Comparison of ENCODE assay signal across 8 mouse cellular contexts in genomic region chr12:89811815-89812549, GRCm38 (mm10).
DNase-seq lines count a peak whose midpoint lies in the region; ATAC-seq and TF ChIP-seq lines count a peak whose summit lies in the region.

No protein-coding gene starts in this region.

- ATAC-seq in CD4-positive, CD25-positive, alpha-beta regulatory T cell, adult 4 months = no peak
- peak; percentile 95 for ATAC-seq in forebrain, embryonic 13.5 days
- peak; percentile 95 for ATAC-seq in heart, postnatal 0 days (ENCODE audit: insufficient read depth, low read depth)
- ATAC-seq in liver, embryonic 11.5 days (replicated peaks; ENCODE audit: low FRiP score) = peak; percentile 90
- ATAC-seq in monocyte, adult 5-6 weeks (replicated peaks; ENCODE audit: insufficient number of reproducible peaks, low FRiP score, low TSS enrichment, poor library complexity, severe bottlenecking) = peak; percentile 47; the same call in 1 of the 2 replicates

- H3K4me1 ChIP-seq in forebrain, embryonic 13.5 days = peaks cover 24% of the 10 kb centered on the region
- H3K4me1 ChIP-seq in heart, postnatal 0 days (ENCODE audit: control insufficient read depth, insufficient read depth) = peaks cover 17% of the 10 kb centered on the region; the same call in 1 of the 2 replicates
- no peaks in the 10 kb centered on the region for H3K4me1 ChIP-seq in liver, embryonic 11.5 days (replicated peaks; ENCODE audit: control insufficient read depth, insufficient read depth, low read length)

- under 1% methylated on average over 34 of the region's 36 CpGs for WGBS in forebrain, embryonic 13.5 days
- WGBS in heart, postnatal 0 days = under 1% methylated on average over 35 of the region's 36 CpGs
- WGBS in liver, embryonic 11.5 days = 1% methylated on average over 35 of the region's 36 CpGs

- no peak for TF ChIP-seq EP300 in heart, postnatal 0 days (IDR thresholded peaks at IDR 0.05; ENCODE audit: low read depth)

- peak overlapping the region; percentile 64 for H3K9ac ChIP-seq in forebrain, embryonic 13.5 days
- H3K9ac ChIP-seq in heart, postnatal 0 days (replicated peaks; ENCODE audit: low read depth, low read length) = no peak overlapping the region
- H3K9ac ChIP-seq in liver, embryonic 11.5 days (ENCODE audit: low read depth, low read length) = no peak overlapping the region

- no peaks in the 10 kb centered on the region for H3K36me3 ChIP-seq in forebrain, embryonic 13.5 days (ENCODE audit: poor library complexity, severe bottlenecking)
- H3K36me3 ChIP-seq in heart, postnatal 0 days (replicated peaks; ENCODE audit: control insufficient read depth, insufficient read depth, low read length) = no peaks in the 10 kb centered on the region
- H3K36me3 ChIP-seq in liver, embryonic 11.5 days (ENCODE audit: control insufficient read depth, insufficient read depth, low read length) = no peaks in the 10 kb centered on the region

- no peaks in the 10 kb centered on the region for H3K9me3 ChIP-seq in forebrain, embryonic 13.5 days (replicated peaks)
- H3K9me3 ChIP-seq in heart, postnatal 0 days (replicated peaks; ENCODE audit: control insufficient read depth, low read length) = no peaks in the 10 kb centered on the region
- H3K9me3 ChIP-seq in liver, embryonic 11.5 days (ENCODE audit: control insufficient read depth, low read length) = no peaks in the 10 kb centered on the region

- peak overlapping the region; percentile 85 for H3K4me2 ChIP-seq in forebrain, embryonic 13.5 days
- H3K4me2 ChIP-seq in heart, postnatal 0 days (ENCODE audit: low read depth, low read length) = peak overlapping the region; percentile 79
- peak overlapping the region; percentile 64 for H3K4me2 ChIP-seq in liver, embryonic 11.5 days

- H3K27ac ChIP-seq in forebrain, embryonic 13.5 days = peak overlapping the region; percentile 14; the same call in 1 of the 2 replicates
- H3K27ac ChIP-seq in heart, postnatal 0 days (ENCODE audit: low read depth) = no peak overlapping the region
- H3K27ac ChIP-seq in liver, embryonic 11.5 days (ENCODE audit: low read depth, low read length) = no peak overlapping the region

- peaks cover 39% of the 10 kb centered on the region for H3K27me3 ChIP-seq in forebrain, embryonic 13.5 days
- H3K27me3 ChIP-seq in heart, postnatal 0 days (ENCODE audit: control insufficient read depth, insufficient read depth, low read length) = peaks cover 17% of the 10 kb centered on the region
- H3K27me3 ChIP-seq in liver, embryonic 11.5 days (replicated peaks; ENCODE audit: control insufficient read depth, insufficient read depth, low read length) = peaks cover 19% of the 10 kb centered on the region

- no peak for TF ChIP-seq CTCF in heart, postnatal 0 days (IDR thresholded peaks at IDR 0.05; ENCODE audit: low read depth)

- DNase-seq in CD4-positive, CD25-positive, alpha-beta regulatory T cell, adult 2 months (ENCODE audit: low read depth, low spot score) = peak; percentile 3
- peak; percentile 86 for DNase-seq in heart, postnatal 0 days (ENCODE audit: low spot score)
- DNase-seq in kidney, postnatal 25 days = peak; percentile 51 to 77
- peak; percentile 69 for DNase-seq in liver, embryonic 11.5 days (ENCODE audit: low spot score)
- DNase-seq in testis, postnatal 10 days (ENCODE audit: low spot score) = peak; percentile 75

- peak overlapping the region; percentile 46 for H3K4me3 ChIP-seq in forebrain, embryonic 13.5 days
- peak overlapping the region; percentile 46 for H3K4me3 ChIP-seq in heart, postnatal 0 days (ENCODE audit: low read depth, low read length)
- peak overlapping the region; percentile 36 for H3K4me3 ChIP-seq in liver, embryonic 11.5 days (ENCODE audit: low read depth, low read length)

Comparison
In these comparisons a context has a peak if more than half of its experiments do, and no peak if none do; other contexts are left out.
1. DNase-seq: peak in every context shown above with its lines; median percentile 86 in heart, postnatal 0 days; 75 in testis, postnatal 10 days; 69 in liver, embryonic 11.5 days; 64 in kidney, postnatal 25 days; 3 in CD4-positive, CD25-positive, alpha-beta regulatory T cell, adult 2 months.